Mouse (Mus musculus): ENCODE data around the gene Tenm4. TPM values are rescaled to one million over a fixed set of nuclear protein-coding genes. Genes with fewer than 3 reads are reported as not detected.

Tenm4 gene
- polyA plus RNA-seq, 2 experiments: 0.11 to 0.28 TPM

DNA sequence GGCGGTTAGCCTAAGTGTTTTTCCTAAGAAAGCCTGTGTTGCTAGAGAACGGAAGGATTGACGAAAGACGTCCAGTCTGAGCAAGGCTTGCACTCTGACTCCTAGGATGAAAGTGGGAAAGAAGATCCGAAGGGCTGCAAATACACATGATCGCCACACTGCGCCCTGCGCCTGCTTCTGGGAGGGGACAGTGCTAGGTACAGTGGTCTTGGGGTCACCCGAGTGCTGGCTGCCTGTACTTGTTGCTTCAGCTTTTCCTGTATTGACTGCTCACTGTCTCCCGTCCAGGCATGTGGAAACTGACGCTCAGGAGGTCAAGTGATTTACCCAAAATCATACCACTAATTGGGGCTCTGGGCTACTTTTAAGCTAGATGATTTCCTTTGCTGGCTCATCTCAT, 107.3 kb downstream of the Tenm4 start:
- no peaks in the 10 kb centered on the region for H3K9me3 ChIP-seq (ENCODE audit: control insufficient read depth, low read length)
- no peaks in the 10 kb centered on the region for H3K27me3 ChIP-seq (ENCODE audit: control insufficient read depth, insufficient read depth, low read length)
- H3K36me3 ChIP-seq (replicated peaks; ENCODE audit: control insufficient read depth, insufficient read depth, low read depth): no peaks in the 10 kb centered on the region
- WGBS (ENCODE audit: insufficient replicate concordance): 69% methylated on average over 11 of the region's 11 CpGs
- H3K4me1 ChIP-seq (replicated peaks; ENCODE audit: control insufficient read depth in 2 of 2, insufficient read depth in 2 of 2, low read length in 1 of 2): no peaks in the 10 kb centered on the region
- H3K9ac ChIP-seq (replicated peaks): no peak overlapping the region
- no peak overlapping the region for H3K27ac ChIP-seq
- TF ChIP-seq CTCF (IDR thresholded peaks at IDR 0.05; ENCODE audit: low read depth) (no peak), EP300 (IDR thresholded peaks at IDR 0.05; ENCODE audit: low read depth) (no peak)
- no peak for DNase-seq (ENCODE audit: low read depth in 3 of 3, low spot score in 3 of 3)
- no peak overlapping the region for H3K4me2 ChIP-seq (ENCODE audit: low read depth)
- no peak overlapping the region for H3K4me3 ChIP-seq (ENCODE audit: insufficient read depth in 1 of 2, low read depth in 2 of 2, low read length in 2 of 2)
- ATAC-seq (ENCODE audit: insufficient read depth): no peak

DNA sequence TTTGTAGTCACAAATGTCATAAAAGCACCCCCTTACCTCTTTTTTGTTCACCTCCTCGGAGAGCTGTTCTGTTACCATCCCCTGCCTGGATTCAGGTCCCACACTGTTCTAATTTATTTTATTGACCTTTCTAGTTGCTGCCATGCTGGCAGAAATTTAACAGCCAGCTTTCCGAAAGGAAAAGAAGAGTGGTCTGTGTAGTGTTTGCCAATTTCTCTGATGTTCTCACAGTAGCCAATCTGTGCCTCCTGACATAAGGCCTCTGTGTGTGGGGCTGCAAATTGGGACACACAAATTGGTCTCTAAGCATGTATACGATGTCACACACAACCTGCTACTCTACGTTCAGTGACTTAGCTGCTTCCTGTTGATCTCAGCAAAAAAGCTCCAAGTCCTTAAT, 109.7 kb downstream of the Tenm4 start:
- Histone ChIP-seq H3K9ac (replicated peaks) (no peak overlapping the region), H3K4me1 (replicated peaks; ENCODE audit: control insufficient read depth in 2 of 2, insufficient read depth in 2 of 2, low read length in 1 of 2) (no peaks in the 10 kb centered on the region), H3K4me2 (ENCODE audit: low read depth) (no peak overlapping the region), H3K9me3 (ENCODE audit: control insufficient read depth, low read length) (no peaks in the 10 kb centered on the region), H3K36me3 (replicated peaks; ENCODE audit: control insufficient read depth, insufficient read depth, low read depth) (no peaks in the 10 kb centered on the region), H3K27me3 (ENCODE audit: control insufficient read depth, insufficient read depth, low read length) (no peaks in the 10 kb centered on the region), H3K4me3 (ENCODE audit: insufficient read depth in 1 of 2, low read depth in 2 of 2, low read length in 2 of 2) (no peak overlapping the region), H3K27ac (no peak overlapping the region)
- ATAC-seq (ENCODE audit: insufficient read depth): no peak
- DNase-seq (ENCODE audit: low read depth in 3 of 3, low spot score in 3 of 3): no peak
- TF ChIP-seq CTCF (IDR thresholded peaks at IDR 0.05; ENCODE audit: low read depth) (no peak), EP300 (IDR thresholded peaks at IDR 0.05; ENCODE audit: low read depth) (no peak)
- 60% methylated on average over 4 of the region's 4 CpGs for WGBS (ENCODE audit: insufficient replicate concordance)

DNA sequence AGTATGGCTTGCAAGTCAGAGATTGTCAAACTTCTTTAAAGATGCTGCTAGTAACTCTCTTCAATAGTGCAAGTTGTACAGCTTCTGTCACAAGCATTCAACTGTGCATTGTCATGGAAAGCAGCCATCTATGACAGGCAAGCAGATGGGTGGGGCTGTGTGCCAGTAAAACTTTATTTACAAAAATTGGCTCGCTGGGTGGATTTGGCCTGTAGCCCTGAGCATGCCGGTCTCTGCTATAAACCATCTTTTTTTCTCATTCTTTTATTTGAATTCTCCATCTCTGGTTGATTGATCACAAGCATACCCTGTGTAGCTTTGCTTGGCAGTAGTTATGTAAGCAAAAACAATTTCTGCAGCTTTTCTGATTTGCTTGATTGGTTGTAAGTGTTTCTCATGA, 119.5 kb downstream of the Tenm4 start:
- WGBS (ENCODE audit: insufficient replicate concordance): 58% methylated on average over 2 of the region's 2 CpGs
- Histone ChIP-seq H3K9me3 (ENCODE audit: control insufficient read depth, low read length) (no peaks in the 10 kb centered on the region), H3K27ac (no peak overlapping the region), H3K27me3 (ENCODE audit: control insufficient read depth, insufficient read depth, low read length) (no peaks in the 10 kb centered on the region), H3K4me1 (replicated peaks; ENCODE audit: control insufficient read depth in 2 of 2, insufficient read depth in 2 of 2, low read length in 1 of 2) (no peaks in the 10 kb centered on the region), H3K4me2 (ENCODE audit: low read depth) (no peak overlapping the region), H3K4me3 (ENCODE audit: insufficient read depth in 1 of 2, low read depth in 2 of 2, low read length in 2 of 2) (no peak overlapping the region), H3K9ac (replicated peaks) (no peak overlapping the region), H3K36me3 (replicated peaks; ENCODE audit: control insufficient read depth, insufficient read depth, low read depth) (no peaks in the 10 kb centered on the region)
- DNase-seq (ENCODE audit: low read depth in 3 of 3, low spot score in 3 of 3) (no peak), ATAC-seq (ENCODE audit: insufficient read depth) (no peak)
- TF ChIP-seq EP300 (IDR thresholded peaks at IDR 0.05; ENCODE audit: low read depth) (no peak), CTCF (IDR thresholded peaks at IDR 0.05; ENCODE audit: low read depth) (no peak)

DNA sequence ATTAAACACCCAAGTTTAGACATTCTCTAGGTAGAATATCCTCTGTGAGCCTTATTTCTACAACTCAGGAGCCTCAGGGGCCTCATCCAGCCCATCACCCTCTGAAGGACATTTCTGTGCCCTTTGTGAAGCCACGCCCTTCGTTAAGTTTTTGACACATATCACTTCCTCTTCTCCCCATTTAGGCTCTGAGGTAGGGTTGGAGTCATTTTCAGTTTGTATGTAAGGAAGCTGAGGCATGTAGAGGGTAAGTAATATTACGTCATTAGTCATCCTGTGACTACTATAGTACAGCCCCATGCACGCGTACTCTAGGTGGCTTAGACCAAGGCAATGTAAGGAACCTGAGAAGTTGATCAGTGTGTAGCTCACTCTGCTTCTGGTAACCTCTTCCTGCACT, 124.9 kb downstream of the Tenm4 start:
- Histone ChIP-seq H3K9ac (replicated peaks) (no peak overlapping the region), H3K27me3 (ENCODE audit: control insufficient read depth, insufficient read depth, low read length) (no peaks in the 10 kb centered on the region), H3K36me3 (replicated peaks; ENCODE audit: control insufficient read depth, insufficient read depth, low read depth) (no peaks in the 10 kb centered on the region), H3K4me2 (ENCODE audit: low read depth) (no peak overlapping the region), H3K27ac (no peak overlapping the region), H3K4me1 (replicated peaks; ENCODE audit: control insufficient read depth in 2 of 2, insufficient read depth in 2 of 2, low read length in 1 of 2) (no peaks in the 10 kb centered on the region), H3K9me3 (ENCODE audit: control insufficient read depth, low read length) (no peaks in the 10 kb centered on the region), H3K4me3 (ENCODE audit: insufficient read depth in 1 of 2, low read depth in 2 of 2, low read length in 2 of 2) (no peak overlapping the region)
- no peak for DNase-seq (ENCODE audit: low read depth in 3 of 3, low spot score in 3 of 3)
- no peak for TF ChIP-seq EP300 (IDR thresholded peaks at IDR 0.05; ENCODE audit: low read depth)
- TF ChIP-seq CTCF (IDR thresholded peaks at IDR 0.05; ENCODE audit: low read depth): no peak
- ATAC-seq (ENCODE audit: insufficient read depth): no peak
- WGBS (ENCODE audit: insufficient replicate concordance): 58% methylated on average over 5 of the region's 5 CpGs

DNA sequence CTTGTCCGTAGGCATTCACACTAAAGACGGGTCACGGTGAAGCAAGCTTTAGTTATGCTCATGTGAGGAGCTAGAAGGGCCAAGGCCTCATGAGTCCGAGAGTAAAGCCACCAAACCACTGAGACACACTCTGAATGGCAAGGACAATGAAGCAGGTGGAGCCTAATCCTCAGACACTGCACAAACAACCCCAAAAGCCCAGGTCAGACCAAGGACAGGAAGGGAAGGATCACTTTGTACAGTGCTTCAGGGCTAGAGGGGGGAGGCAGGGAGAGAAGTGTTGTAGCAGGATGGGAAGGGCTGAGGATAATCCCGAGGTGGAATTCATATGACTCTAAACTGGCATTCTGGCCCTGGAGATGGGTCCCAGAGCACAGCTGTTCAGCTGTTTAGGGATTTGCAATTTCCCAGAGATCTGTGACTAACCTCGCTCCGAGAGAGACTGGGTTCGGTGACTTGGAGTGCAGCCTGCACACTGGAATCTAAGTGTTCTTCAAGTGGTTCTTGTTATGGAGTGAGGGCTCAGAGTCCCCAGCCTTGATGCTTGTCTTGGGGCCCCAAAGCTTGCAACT, 129.9 kb downstream of the Tenm4 start:
- no peaks in the 10 kb centered on the region for H3K36me3 ChIP-seq (replicated peaks; ENCODE audit: control insufficient read depth, insufficient read depth, low read depth)
- 64% methylated on average over 8 of the region's 8 CpGs for WGBS (ENCODE audit: insufficient replicate concordance)
- DNase-seq (ENCODE audit: low read depth in 3 of 3, low spot score in 3 of 3) (no peak), ATAC-seq (ENCODE audit: insufficient read depth) (no peak)
- no peaks in the 10 kb centered on the region for H3K4me1 ChIP-seq (replicated peaks; ENCODE audit: control insufficient read depth in 2 of 2, insufficient read depth in 2 of 2, low read length in 1 of 2)
- TF ChIP-seq CTCF (IDR thresholded peaks at IDR 0.05; ENCODE audit: low read depth) (no peak), EP300 (IDR thresholded peaks at IDR 0.05; ENCODE audit: low read depth) (no peak)
- H3K9me3 ChIP-seq (ENCODE audit: control insufficient read depth, low read length): no peaks in the 10 kb centered on the region
- H3K4me3 ChIP-seq (ENCODE audit: insufficient read depth in 1 of 2, low read depth in 2 of 2, low read length in 2 of 2): no peak overlapping the region
- H3K9ac ChIP-seq (replicated peaks): no peak overlapping the region
- no peak overlapping the region for H3K4me2 ChIP-seq (ENCODE audit: low read depth)
- no peaks in the 10 kb centered on the region for H3K27me3 ChIP-seq (ENCODE audit: control insufficient read depth, insufficient read depth, low read length)
- no peak overlapping the region for H3K27ac ChIP-seq

Measured in liver, embryonic 14.5 days (tissue).